In the genomic region with DNA sequence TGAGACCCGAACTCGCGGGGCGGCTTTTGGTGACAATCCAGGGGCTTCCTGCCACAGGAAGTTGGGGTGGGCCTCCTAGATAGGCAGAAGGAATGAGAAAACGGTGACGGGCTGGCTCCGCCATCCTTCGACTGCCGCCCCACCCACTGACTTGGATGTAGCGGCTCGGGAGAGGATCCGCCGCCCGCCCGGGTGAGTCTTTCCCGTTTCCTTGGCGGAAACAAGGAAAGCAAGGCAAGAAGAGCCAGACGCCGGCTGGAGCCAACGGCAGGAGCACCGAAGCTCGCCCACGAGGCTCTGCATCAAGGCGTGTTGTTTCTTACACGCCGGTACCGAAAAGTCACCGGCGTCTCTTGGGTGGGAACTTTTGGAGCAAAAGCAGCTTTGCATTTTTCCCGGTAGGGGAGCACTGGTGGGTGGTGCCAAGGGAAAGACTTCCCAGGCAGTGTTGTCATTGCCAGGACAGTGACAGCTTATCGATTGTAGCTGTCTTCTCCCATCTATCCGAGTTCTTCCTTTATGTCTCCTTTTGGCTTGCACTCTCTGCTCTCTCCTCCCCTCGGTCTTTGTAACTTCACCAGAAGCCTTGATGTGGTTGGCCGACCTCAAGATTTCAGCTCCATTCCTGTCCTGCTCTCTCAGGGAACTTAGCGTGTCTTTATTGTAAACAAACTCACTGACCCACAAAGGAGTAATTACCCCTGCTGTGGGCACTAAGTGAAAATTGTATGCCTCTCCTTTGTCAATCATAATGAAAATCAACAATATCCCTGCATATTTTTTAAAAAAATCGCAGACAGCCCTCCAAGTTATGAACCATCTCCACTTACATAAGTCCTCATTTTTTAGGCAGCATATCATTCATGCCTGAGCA, we compare ENCODE assay signal across 8 mouse cellular contexts. TPM values are rescaled to one million over a fixed set of nuclear protein-coding genes. Genes with fewer than 3 reads are reported as not detected.
DNase-seq lines count a peak whose midpoint lies in the region; ATAC-seq and TF ChIP-seq lines count a peak whose summit lies in the region.

No protein-coding gene starts in this region.

- TF ChIP-seq EP300 in CH12.LX (IDR thresholded peaks at IDR 0.05; ENCODE audit: low read length) = no peak

- H3K4me1 ChIP-seq in heart, embryonic 14.5 days (ENCODE audit: control insufficient read depth in 2 of 2, insufficient read depth in 2 of 2, low read length in 2 of 2) = peaks cover 2 to 4% of the 10 kb centered on the region in 2 experiments; a peak in 3 of 4 replicates
- peaks cover 2 to 41% of the 10 kb centered on the region in 2 experiments; a peak in 3 of 4 replicates for H3K4me1 ChIP-seq in CH12.LX (ENCODE audit: control insufficient read depth in 1 of 2, insufficient read depth in 2 of 2)
- H3K4me1 ChIP-seq in embryonic facial prominence, embryonic 14.5 days (ENCODE audit: control insufficient read depth, insufficient read depth, low read length) = peaks cover 6% of the 10 kb centered on the region
- 0 out of 2 replicates have a peak, but pooled peaks cover 2% of the 10 kb centered on the region for H3K4me1 ChIP-seq in intestine, postnatal 0 days (replicated peaks; ENCODE audit: control insufficient read depth, insufficient read depth, low read length)
- H3K4me1 ChIP-seq in midbrain, postnatal 0 days (ENCODE audit: insufficient read depth, low read length) = peaks cover 4% of the 10 kb centered on the region; the same call in 1 of the 2 replicates

- WGBS in heart, embryonic 14.5 days = under 1% methylated on average over 35 of the region's 36 CpGs
- under 1% methylated on average over 36 of the region's 36 CpGs for WGBS in embryonic facial prominence, embryonic 14.5 days
- under 1% methylated on average over 36 of the region's 36 CpGs for WGBS in intestine, postnatal 0 days
- WGBS in midbrain, postnatal 0 days = under 1% methylated on average over 36 of the region's 36 CpGs

- no peak for TF ChIP-seq CTCF in CH12.LX (conservative IDR thresholded peaks at IDR 0.05 in 1 of 2, IDR thresholded peaks at IDR 0.05 in 1 of 2; ENCODE audit: low read depth in 2 of 2, low read length in 2 of 2)
- peak; percentile 36 for TF ChIP-seq CTCF in intestine, postnatal 0 days (IDR thresholded peaks at IDR 0.05; ENCODE audit: low read depth)
- peak; percentile 28 for TF ChIP-seq CTCF in midbrain, postnatal 0 days (IDR thresholded peaks at IDR 0.05)

- H3K9me3 ChIP-seq in heart, embryonic 14.5 days (ENCODE audit: control insufficient read depth, low read length) = no peaks in the 10 kb centered on the region
- H3K9me3 ChIP-seq in CH12.LX (replicated peaks; ENCODE audit: low read length) = no peaks in the 10 kb centered on the region
- no peaks in the 10 kb centered on the region for H3K9me3 ChIP-seq in embryonic facial prominence, embryonic 14.5 days (ENCODE audit: control insufficient read depth, low read length)
- no peaks in the 10 kb centered on the region for H3K9me3 ChIP-seq in intestine, postnatal 0 days (ENCODE audit: control insufficient read depth)
- H3K9me3 ChIP-seq in midbrain, postnatal 0 days (ENCODE audit: low read length) = no peaks in the 10 kb centered on the region

- H3K4me3 ChIP-seq in heart, embryonic 14.5 days (ENCODE audit: control insufficient read depth in 1 of 2, insufficient read depth in 1 of 2, low read depth in 1 of 2, low read length in 2 of 2) = peak overlapping the region; percentile 88 to 90
- H3K4me3 ChIP-seq in CH12.LX (replicated peaks in 1 of 3; ENCODE audit: low read depth in 2 of 3, low read length in 2 of 3, poor library complexity in 1 of 3) = peak overlapping the region; percentile 73 to 94 (median 85)
- peak overlapping the region; percentile 85 for H3K4me3 ChIP-seq in embryonic facial prominence, embryonic 14.5 days (ENCODE audit: low read depth, low read length)
- peak overlapping the region; percentile 77 for H3K4me3 ChIP-seq in intestine, postnatal 0 days (ENCODE audit: low read depth, low read length)
- peak overlapping the region; percentile 95 for H3K4me3 ChIP-seq in midbrain, postnatal 0 days (ENCODE audit: low read depth, low read length)

- in situ Hi-C loops in CH12.LX (cut with MboI; ENCODE audit: low pct_ligation_motif_present, low pct_unique_long_range_greater_than_20kb, low sequenced_read_pairs) = loop anchor here (10.0 kb wide), 1 partner anchor 159 kb away; no protein-coding TSS in a partner anchor

- no peak for TF ChIP-seq RAD21 in CH12.LX (IDR thresholded peaks at IDR 0.05; ENCODE audit: low read depth, low read length)

- H3K36me3 ChIP-seq in heart, embryonic 14.5 days (ENCODE audit: control insufficient read depth, insufficient read depth, low read length) = peaks cover 19% of the 10 kb centered on the region
- peaks cover 0 to 6% of the 10 kb centered on the region in 2 experiments for H3K36me3 ChIP-seq in CH12.LX (replicated peaks in 1 of 2; ENCODE audit: control insufficient read depth in 1 of 2, insufficient read depth in 1 of 2, low read length in 1 of 2)
- H3K36me3 ChIP-seq in embryonic facial prominence, embryonic 14.5 days (ENCODE audit: control insufficient read depth, insufficient read depth, low read length) = 0 out of 2 replicates have a peak, but pooled peaks cover 4% of the 10 kb centered on the region
- H3K36me3 ChIP-seq in intestine, postnatal 0 days (ENCODE audit: control insufficient read depth, insufficient read depth) = no peaks in the 10 kb centered on the region
- 0 out of 2 replicates have a peak, but pooled peaks cover 1% of the 10 kb centered on the region for H3K36me3 ChIP-seq in midbrain, postnatal 0 days (ENCODE audit: insufficient read depth, low read length)

- TF ChIP-seq POLR2A in CH12.LX (IDR thresholded peaks at IDR 0.05; ENCODE audit: low read depth, low read length) = peak; percentile 56; the same call in 1 of the 2 replicates

- no peak for DNase-seq in heart, postnatal 4 days
- peak; percentile 29 for DNase-seq in CH12.LX (ENCODE audit: extremely low read depth)
- DNase-seq in embryonic facial prominence, embryonic 14.5 days (ENCODE audit: low spot score) = peak; percentile 64
- DNase-seq in midbrain, postnatal 0 days (ENCODE audit: low spot score) = peak; percentile 34
- DNase-seq in urinary bladder, postnatal 4 days (ENCODE audit: low spot score in 2 of 2) = no peak
- DNase-seq in gastrocnemius, adult 8-10 months (ENCODE audit: low spot score in 2 of 2) = no peak

- peak; percentile 54; the same call in 1 of the 2 replicates for ATAC-seq in heart, embryonic 14.5 days (ENCODE audit: insufficient number of reproducible peaks, insufficient read depth, low FRiP score, low read depth)
- peak; percentile 83 for ATAC-seq in embryonic facial prominence, embryonic 14.5 days (ENCODE audit: low read depth)
- peak; percentile 71 for ATAC-seq in intestine, postnatal 0 days
- peak; percentile 72 for ATAC-seq in midbrain, postnatal 0 days (ENCODE audit: low FRiP score)

- H3K27ac ChIP-seq in heart, embryonic 14.5 days (replicated peaks in 1 of 2; ENCODE audit: control insufficient read depth in 1 of 2, insufficient read depth in 1 of 2, low read depth in 2 of 2, low read length in 2 of 2) = peak overlapping the region; percentile 82 to 87
- peak overlapping the region; percentile 41 for H3K27ac ChIP-seq in CH12.LX (ENCODE audit: insufficient read depth, low read depth)
- H3K27ac ChIP-seq in embryonic facial prominence, embryonic 14.5 days (replicated peaks; ENCODE audit: low read depth, low read length) = peak overlapping the region; percentile 82
- peak overlapping the region; percentile 84 for H3K27ac ChIP-seq in intestine, postnatal 0 days (ENCODE audit: low read depth, low read length)
- peak overlapping the region; percentile 89 for H3K27ac ChIP-seq in midbrain, postnatal 0 days (ENCODE audit: low read depth, low read length)

- H3K27me3 ChIP-seq in heart, embryonic 14.5 days (ENCODE audit: control insufficient read depth, insufficient read depth, low read length) = no peaks in the 10 kb centered on the region
- no peaks in the 10 kb centered on the region for H3K27me3 ChIP-seq in CH12.LX (replicated peaks)
- no peaks in the 10 kb centered on the region for H3K27me3 ChIP-seq in embryonic facial prominence, embryonic 14.5 days (replicated peaks; ENCODE audit: control insufficient read depth, insufficient read depth, low read length)
- H3K27me3 ChIP-seq in intestine, postnatal 0 days (replicated peaks; ENCODE audit: control insufficient read depth, insufficient read depth, low read length) = no peaks in the 10 kb centered on the region
- H3K27me3 ChIP-seq in midbrain, postnatal 0 days (ENCODE audit: insufficient read depth, low read length) = no peaks in the 10 kb centered on the region

- peak overlapping the region; percentile 85 for H3K4me2 ChIP-seq in heart, embryonic 14.5 days (ENCODE audit: low read length)
- H3K4me2 ChIP-seq in CH12.LX (ENCODE audit: insufficient read depth, low read depth, poor library complexity, severe bottlenecking) = peak overlapping the region; percentile 91; the same call in 1 of the 2 replicates
- peak overlapping the region; percentile 78 for H3K4me2 ChIP-seq in embryonic facial prominence, embryonic 14.5 days (ENCODE audit: low read depth, low read length)
- H3K4me2 ChIP-seq in intestine, postnatal 0 days (replicated peaks; ENCODE audit: low read depth) = peak overlapping the region; percentile 90
- peak overlapping the region; percentile 77 for H3K4me2 ChIP-seq in midbrain, postnatal 0 days (ENCODE audit: low read depth, low read length, poor library complexity, severe bottlenecking)

- H3K9ac ChIP-seq in heart, embryonic 14.5 days (ENCODE audit: low read length) = peak overlapping the region; percentile 87
- H3K9ac ChIP-seq in CH12.LX (ENCODE audit: insufficient read depth, low read depth) = peak overlapping the region; percentile 42
- peak overlapping the region; percentile 84 for H3K9ac ChIP-seq in embryonic facial prominence, embryonic 14.5 days (ENCODE audit: low read depth, low read length)
- H3K9ac ChIP-seq in intestine, postnatal 0 days (ENCODE audit: low read depth, low read length) = peak overlapping the region; percentile 68
- peak overlapping the region; percentile 83 for H3K9ac ChIP-seq in midbrain, postnatal 0 days (replicated peaks; ENCODE audit: low read length, poor library complexity, severe bottlenecking)

- H3K79me2 ChIP-seq in CH12.LX (replicated peaks; ENCODE audit: control insufficient read depth, extremely low read depth, insufficient read depth, poor library complexity, severe bottlenecking) = peaks cover 41% of the 10 kb centered on the region

- dilution Hi-C loops in CH12.LX (cut with MboI; ENCODE audit: extremely low pct_ligation_motif_present, extremely low pct_unique_long_range_greater_than_20kb, low sequenced_read_pairs) = no loop called here

RNA-seq across cellular contexts. Expression of gene Krit1, which starts 0.5 kb away (rescaled TPM):
- polyA plus RNA-seq in heart, embryonic 14.5 days (2014; fragmentation: Nextera tagmentation; extraction: Ambion mirVana) = 38.4 and 41.4 TPM in 2 replicates
- 10 to 100 TPM; 32.8 to 37.2 TPM for total RNA-seq in heart, postnatal 4 days (2021)
- total RNA-seq in CH12.LX (2012; rRNA removed) (24.1 and 24.8 TPM in 2 replicates), CH12.LX (2014; rRNA removed) (47.4 and 56.1 TPM in 2 replicates)
- 30.7 and 31.2 TPM in 2 replicates for polyA plus RNA-seq in CH12.LX (2012; ENCODE audit: insufficient read length, low read depth)
- 34.4 and 38.3 TPM in 2 replicates for polyA plus RNA-seq in embryonic facial prominence, embryonic 14.5 days (2014; fragmentation: Nextera tagmentation; extraction: Ambion mirVana)
- polyA plus RNA-seq in intestine, postnatal 0 days (2015; fragmentation: Nextera tagmentation; extraction: Ambion mirVana) = 14.0 and 17.7 TPM in 2 replicates
- 28.4 and 49.1 TPM in 2 replicates for total RNA-seq in midbrain, postnatal 0 days (2014; rRNA removed)
- polyA plus RNA-seq in midbrain, postnatal 0 days (2015; fragmentation: Nextera tagmentation; extraction: Ambion mirVana) = 28.7 and 34.2 TPM in 2 replicates
- total RNA-seq in gastrocnemius, adult 8-10 months (2022) = 10 to 100 TPM; 11.4 to 16.0 (median 12.7) TPM

RNA-seq across cellular contexts. Expression of gene Ankib1, which starts 0.8 kb away (rescaled TPM):
- polyA plus RNA-seq in heart, embryonic 14.5 days (2014; fragmentation: Nextera tagmentation; extraction: Ambion mirVana) = 8.0 and 8.9 TPM in 2 replicates
- total RNA-seq in heart, postnatal 4 days (2021) = 10 to 100 TPM; 30.7 to 33.1 TPM
- total RNA-seq in CH12.LX (2012; rRNA removed) (13.7 and 16.2 TPM in 2 replicates), CH12.LX (2014; rRNA removed) (19.3 and 21.2 TPM in 2 replicates)
- polyA plus RNA-seq in CH12.LX (2012; ENCODE audit: insufficient read length, low read depth) = 15.8 and 16.6 TPM in 2 replicates
- polyA plus RNA-seq in embryonic facial prominence, embryonic 14.5 days (2014; fragmentation: Nextera tagmentation; extraction: Ambion mirVana) = 13.2 and 15.2 TPM in 2 replicates
- polyA plus RNA-seq in intestine, postnatal 0 days (2015; fragmentation: Nextera tagmentation; extraction: Ambion mirVana) = 5.5 and 6.6 TPM in 2 replicates
- 56.9 and 62.7 TPM in 2 replicates for total RNA-seq in midbrain, postnatal 0 days (2014; rRNA removed)
- 12.3 and 16.0 TPM in 2 replicates for polyA plus RNA-seq in midbrain, postnatal 0 days (2015; fragmentation: Nextera tagmentation; extraction: Ambion mirVana)
- 10 to 100 TPM; 17.7 to 21.2 (median 18.3) TPM for total RNA-seq in gastrocnemius, adult 8-10 months (2022)

RNA-seq across cellular contexts. Expression of gene Lrrd1, which starts 41.4 kb away (rescaled TPM):
- polyA plus RNA-seq in heart, embryonic 14.5 days (2014; fragmentation: Nextera tagmentation; extraction: Ambion mirVana) = 0.30 and 0.32 TPM in 2 replicates
- total RNA-seq in heart, postnatal 4 days (2021) = under 1 TPM; 0.25 to 0.29 TPM
- total RNA-seq in CH12.LX (2012; rRNA removed) (not detected in 2 replicates), CH12.LX (2014; rRNA removed) (not detected in 2 replicates)
- polyA plus RNA-seq in CH12.LX (2012; ENCODE audit: insufficient read length, low read depth) = not detected in 2 replicates
- 0.26 TPM in 1 of 2 replicates, not detected in the other for polyA plus RNA-seq in embryonic facial prominence, embryonic 14.5 days (2014; fragmentation: Nextera tagmentation; extraction: Ambion mirVana)
- not detected in 2 replicates for polyA plus RNA-seq in intestine, postnatal 0 days (2015; fragmentation: Nextera tagmentation; extraction: Ambion mirVana)
- total RNA-seq in midbrain, postnatal 0 days (2014; rRNA removed) = not detected in 2 replicates
- 0.17 TPM in 1 of 2 replicates, not detected in the other for polyA plus RNA-seq in midbrain, postnatal 0 days (2015; fragmentation: Nextera tagmentation; extraction: Ambion mirVana)
- not detected for total RNA-seq in gastrocnemius, adult 8-10 months (2022)

Comparison
In these comparisons a context has a peak if more than half of its experiments do, and no peak if none do; other contexts are left out.
1. DNase-seq: peak in CH12.LX (single experiment), embryonic facial prominence, embryonic 14.5 days (single experiment) and midbrain, postnatal 0 days (single experiment); none in heart, postnatal 4 days (single experiment), urinary bladder, postnatal 4 days (0 of 2) and gastrocnemius, adult 8-10 months (0 of 2).
2. CTCF ChIP-seq: peak in intestine, postnatal 0 days (single experiment) and midbrain, postnatal 0 days (single experiment); none in CH12.LX (0 of 2).
3. Peak in every context shown above with its lines, with median percentiles within 50 percentile points of each other: ATAC-seq, H3K27ac ChIP-seq, H3K4me2 ChIP-seq, H3K4me3 ChIP-seq and H3K9ac ChIP-seq.